Mouse (Mus musculus): ENCODE measurements around the gene Ebpl. TPM values are rescaled to one million over a fixed set of nuclear protein-coding genes. Genes with fewer than 3 reads are reported as not detected.
A peak's percentile ranks its signal among the peaks of the same experiment; 100 is the strongest.

Gene Ebpl
- total RNA-seq (2021), result 1 to 10 TPM; 2.7 to 3.4 TPM
- long read RNA-seq, experiment 1, full-length matches to known transcripts, result 12 of 12 reads
- long read RNA-seq, experiment 1, partial matches to known transcripts, result 0 of 12 reads
- long read RNA-seq, experiment 1, other reads (novel, unspliced or antisense), result 0 of 12 reads
- long read RNA-seq, experiment 2, full-length matches to known transcripts, result 9 of 10 reads
- long read RNA-seq, experiment 2, partial matches to known transcripts, result 0 of 10 reads
- long read RNA-seq, experiment 2, other reads (novel, unspliced or antisense), result 1 of 10 reads

- DNase-seq, result peak; percentile 95
Measured at GRCm38 (mm10) chr14:61360131-61360980, at the start of gene Ebpl. Gene Ebpl (minus strand): TSS chr14:61360439.

GRCm38 (mm10) chr14:61410020-61410419 lies 49.8 kb upstream of the Ebpl start:
- DNase-seq, result no peak

GRCm38 (mm10) chr14:61407055-61407454 lies 46.8 kb upstream of the Ebpl start:
- DNase-seq, result no peak

GRCm38 (mm10) chr14:61405761-61406160 lies 45.5 kb upstream of the Ebpl start:
- no peak for DNase-seq

GRCm38 (mm10) chr14:61404941-61405340 lies 44.7 kb upstream of the Ebpl start:
- DNase-seq, result no peak

GRCm38 (mm10) chr14:61394745-61395144 lies 34.5 kb upstream of the Ebpl start:
- no peak for DNase-seq

- DNase-seq, result peak; percentile 8
Measured at GRCm38 (mm10) chr14:61390586-61390985, 30.3 kb upstream of the Ebpl start.

GRCm38 (mm10) chr14:61367290-61367689 lies 7.1 kb upstream of the Ebpl start:
- DNase-seq, result no peak

GRCm38 (mm10) chr14:61364656-61365055 lies 4.4 kb upstream of the Ebpl start:
- no peak for DNase-seq

GRCm38 (mm10) chr14:61363734-61364133 lies 3.5 kb upstream of the Ebpl start:
- no peak for DNase-seq

- no peak for DNase-seq
Measured at GRCm38 (mm10) chr14:61362268-61362667, 2.0 kb upstream of the Ebpl start.

GRCm38 (mm10) chr14:61360981-61361511 lies 807 bp upstream of the Ebpl start:
- no peak for DNase-seq

- DNase-seq, result no peak
Measured at GRCm38 (mm10) chr14:61354251-61355235, 5.7 kb downstream of the Ebpl start.

GRCm38 (mm10) chr14:61350808-61351207 lies 9.4 kb downstream of the Ebpl start:
- no peak for DNase-seq

GRCm38 (mm10) chr14:61349876-61350275 lies 10.4 kb downstream of the Ebpl start:
- DNase-seq, result no peak

GRCm38 (mm10) chr14:61346827-61347698 lies 13.2 kb downstream of the Ebpl start:
- no peak for DNase-seq

GRCm38 (mm10) chr14:61344590-61344989 lies 15.6 kb downstream of the Ebpl start:
- no peak for DNase-seq

GRCm38 (mm10) chr14:61339381-61339780 lies 20.9 kb downstream of the Ebpl start:
- DNase-seq, result no peak

GRCm38 (mm10) chr14:61330996-61331561 lies 29.2 kb downstream of the Ebpl start:
- peak; percentile 89 for DNase-seq

GRCm38 (mm10) chr14:61330591-61330990 lies 29.6 kb downstream of the Ebpl start:
- DNase-seq, result no peak
